Mouse (Mus musculus) lung, postnatal 36 days (tissue): ENCODE data around the gene Supt4a.

Source experiments
- DNase-seq: peaks from one replicate; pipeline ENCODE4 v3.0.0; 2022; ENCODE audit warnings: mixed read lengths

The Supt4a gene

GRCm38 (mm10) chr11:87772354-87772753, 35.0 kb downstream of the Supt4a start:
- DNase-seq, result no peak

GRCm38 (mm10) chr11:87778100-87778765, 40.9 kb downstream of the Supt4a start:
- DNase-seq, result peak; percentile 84

GRCm38 (mm10) chr11:87778915-87779314, 41.6 kb downstream of the Supt4a start:
- DNase-seq, result no peak

DNA sequence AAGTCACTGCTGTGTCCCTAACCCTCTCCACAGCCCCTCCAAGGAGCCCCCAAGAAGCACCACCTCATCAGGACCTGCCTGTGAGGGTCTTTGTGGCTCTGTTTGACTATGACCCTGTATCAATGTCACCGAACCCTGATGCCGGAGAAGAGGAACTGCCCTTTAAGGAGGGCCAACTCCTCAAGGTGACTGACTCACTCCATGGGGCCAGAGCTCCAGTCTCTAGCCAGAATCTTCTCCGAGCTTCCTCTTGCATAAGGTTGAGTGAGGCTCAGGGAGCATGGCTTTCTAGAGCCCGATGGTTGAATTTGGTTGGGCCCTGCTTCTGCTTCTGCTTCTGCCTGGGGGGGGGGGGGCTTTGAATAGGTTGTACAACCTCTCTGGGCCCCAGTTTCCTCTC, 42.0 kb downstream of the Supt4a start:
- DNase-seq, result no peak

GRCm38 (mm10) chr11:87780130-87780529, 42.8 kb downstream of the Supt4a start:
- DNase-seq, result no peak

GRCm38 (mm10) chr11:87790088-87790487, 52.7 kb downstream of the Supt4a start:
- DNase-seq, result no peak
